Comparison of ENCODE assay signal across 19 mouse cellular contexts in genomic region chr2:168448054-168448453, GRCm38 (mm10).
DNase-seq lines count a peak whose midpoint lies in the region; ATAC-seq and TF ChIP-seq lines count a peak whose summit lies in the region.
"Had no signal": no experiment of that assay in that cellular context is flagged by ENCODE, and none has a peak within 500 bp of the region (broad histone marks: within the 10 kb centered on the region; RNA-seq: fewer than 3 reads in every experiment).

No protein-coding gene starts in this region.

- peaks cover 49% of the 10 kb centered on the region for H3K27me3 ChIP-seq in liver, embryonic 12.5 days (replicated peaks)
- peaks cover 10% of the 10 kb centered on the region; the same call in 1 of the 2 replicates for H3K27me3 ChIP-seq in liver, embryonic 11.5 days (replicated peaks; ENCODE audit: control insufficient read depth, insufficient read depth, low read length)
- H3K27me3 ChIP-seq in G1E (ENCODE audit: insufficient read depth, low read length), result no peaks in the 10 kb centered on the region
- H3K27me3 ChIP-seq in intestine, embryonic 15.5 days (replicated peaks), result no peaks in the 10 kb centered on the region

- 0 out of 2 replicates have a peak, but pooled peaks have one; percentile 7 for ATAC-seq in liver, embryonic 12.5 days
- no peak for ATAC-seq in liver, embryonic 11.5 days (replicated peaks; ENCODE audit: low FRiP score)
- ATAC-seq in G1E (ENCODE audit: extremely low read depth, insufficient number of reproducible peaks, low FRiP score, poor library complexity, severe bottlenecking), result no peak
- ATAC-seq in intestine, embryonic 15.5 days, result no peak; the same call in 1 of the 2 replicates
- no peak for ATAC-seq in megakaryocyte progenitor cell, adult 5-6 weeks (replicated peaks; ENCODE audit: poor library complexity)

- no peaks in the 10 kb centered on the region for H3K9me3 ChIP-seq in liver, embryonic 12.5 days (replicated peaks)
- no peaks in the 10 kb centered on the region for H3K9me3 ChIP-seq in liver, embryonic 11.5 days (ENCODE audit: control insufficient read depth, low read length)
- peaks cover 89% of the 10 kb centered on the region for H3K9me3 ChIP-seq in G1E (replicated peaks)
- no peaks in the 10 kb centered on the region for H3K9me3 ChIP-seq in intestine, embryonic 15.5 days
- H3K9me3 ChIP-seq: embryonic facial prominence, embryonic 12.5 days; heart, embryonic 13.5 days; hindbrain, embryonic 15.5 days had no signal

- H3K27ac ChIP-seq in liver, embryonic 12.5 days, result no peak overlapping the region
- H3K27ac ChIP-seq in liver, embryonic 11.5 days (ENCODE audit: low read depth, low read length), result no peak overlapping the region
- H3K27ac ChIP-seq in intestine, embryonic 15.5 days, result 0 out of 2 replicates have a peak overlapping the region, but pooled peaks have one; percentile 14
- H3K27ac ChIP-seq: embryonic facial prominence, embryonic 12.5 days; heart, embryonic 13.5 days; hindbrain, embryonic 15.5 days; macrophage had no signal

- no peak overlapping the region for H3K4me2 ChIP-seq in liver, embryonic 12.5 days
- no peak overlapping the region for H3K4me2 ChIP-seq in liver, embryonic 11.5 days
- no peak overlapping the region for H3K4me2 ChIP-seq in intestine, embryonic 15.5 days (replicated peaks)
- H3K4me2 ChIP-seq: embryonic facial prominence, embryonic 12.5 days; heart, embryonic 13.5 days; hindbrain, embryonic 15.5 days had no signal

- no peak for TF ChIP-seq CTCF in G1E (IDR thresholded peaks at IDR 0.05; ENCODE audit: low read depth, low read length)

- H3K4me3 ChIP-seq in liver, embryonic 12.5 days, result no peak overlapping the region
- no peak overlapping the region for H3K4me3 ChIP-seq in liver, embryonic 11.5 days (ENCODE audit: low read depth, low read length)
- 0 out of 2 replicates have a peak overlapping the region, but pooled peaks have one; percentile 1 for H3K4me3 ChIP-seq in G1E (ENCODE audit: low read depth, low read length)
- H3K4me3 ChIP-seq in intestine, embryonic 15.5 days (replicated peaks), result no peak overlapping the region
- H3K4me3 ChIP-seq: embryonic facial prominence, embryonic 12.5 days; heart, embryonic 13.5 days; hindbrain, embryonic 15.5 days had no signal

- no peak overlapping the region for H3K9ac ChIP-seq in liver, embryonic 12.5 days
- H3K9ac ChIP-seq in liver, embryonic 11.5 days (ENCODE audit: low read depth, low read length), result no peak overlapping the region
- no peak overlapping the region for H3K9ac ChIP-seq in intestine, embryonic 15.5 days
- H3K9ac ChIP-seq: embryonic facial prominence, embryonic 12.5 days; hindbrain, embryonic 15.5 days had no signal

- no peaks in the 10 kb centered on the region for H3K36me3 ChIP-seq in liver, embryonic 12.5 days
- no peaks in the 10 kb centered on the region for H3K36me3 ChIP-seq in liver, embryonic 11.5 days (ENCODE audit: control insufficient read depth, insufficient read depth, low read length)
- no peaks in the 10 kb centered on the region for H3K36me3 ChIP-seq in G1E (replicated peaks)
- no peaks in the 10 kb centered on the region for H3K36me3 ChIP-seq in intestine, embryonic 15.5 days
- H3K36me3 ChIP-seq: embryonic facial prominence, embryonic 12.5 days; heart, embryonic 13.5 days; hindbrain, embryonic 15.5 days had no signal

- DNase-seq in liver, embryonic 11.5 days (ENCODE audit: low spot score), result no peak
- no peak for DNase-seq in G1E (ENCODE audit: low spot score)
- peak; percentile 10 to 56 for DNase-seq in kidney, postnatal 36 days
- DNase-seq in natural killer cell, adult 2 months (ENCODE audit: low spot score in 2 of 2), result no peak
- DNase-seq: adrenal gland, adult 8-10 months; cerebellum, adult 9-10 months; gastrocnemius, postnatal 14 days; heart, adult 18-20 months; heart, postnatal 4 days; midbrain, embryonic 14.5 days; right cerebral cortex, postnatal 14 days; spleen, adult 18-20 months had no signal

- 47% methylated on average over 5 of the region's 5 CpGs for WGBS in liver, embryonic 12.5 days (ENCODE audit: insufficient replicate concordance)
- 60% methylated on average over 5 of the region's 5 CpGs for WGBS in liver, embryonic 11.5 days
- WGBS in intestine, embryonic 15.5 days, result 36% methylated on average over 5 of the region's 5 CpGs

- peaks cover 9% of the 10 kb centered on the region; the same call in 1 of the 2 replicates for H3K4me1 ChIP-seq in liver, embryonic 12.5 days
- H3K4me1 ChIP-seq in liver, embryonic 11.5 days (replicated peaks; ENCODE audit: control insufficient read depth, insufficient read depth, low read length), result no peaks in the 10 kb centered on the region
- H3K4me1 ChIP-seq in G1E (ENCODE audit: insufficient read depth, low read depth, low read length), result no peaks in the 10 kb centered on the region
- peaks cover 11% of the 10 kb centered on the region for H3K4me1 ChIP-seq in intestine, embryonic 15.5 days (replicated peaks)

Comparison
In these comparisons a context has a peak if more than half of its experiments do, and no peak if none do; other contexts are left out.
1. DNase-seq: peak in kidney, postnatal 36 days (2 of 2); none in liver, embryonic 11.5 days (single experiment), G1E (single experiment) and natural killer cell, adult 2 months (0 of 2).